Mouse (Mus musculus) spleen, adult 2 months (tissue): ENCODE data around the gene Ajuba.

Source experiments
- CTCF ChIP-seq: fragments of 200-500 bp; IDR thresholded peaks from 2 replicates; pipeline ENCODE4 v1.5.1; 2011; ENCODE audit warnings: mild to moderate bottlenecking, inconsistent platforms; ENCODE audit not compliant: insufficient read depth, insufficient read length, insufficient replicate concordance; ENCODE audit errors: extremely low read depth
- POLR2A ChIP-seq: fragments of 200-500 bp; IDR thresholded peaks from 2 replicates; pipeline ENCODE4 v1.6.1; 2011; ENCODE audit warnings: low read depth, low read length, inconsistent platforms

DNA sequence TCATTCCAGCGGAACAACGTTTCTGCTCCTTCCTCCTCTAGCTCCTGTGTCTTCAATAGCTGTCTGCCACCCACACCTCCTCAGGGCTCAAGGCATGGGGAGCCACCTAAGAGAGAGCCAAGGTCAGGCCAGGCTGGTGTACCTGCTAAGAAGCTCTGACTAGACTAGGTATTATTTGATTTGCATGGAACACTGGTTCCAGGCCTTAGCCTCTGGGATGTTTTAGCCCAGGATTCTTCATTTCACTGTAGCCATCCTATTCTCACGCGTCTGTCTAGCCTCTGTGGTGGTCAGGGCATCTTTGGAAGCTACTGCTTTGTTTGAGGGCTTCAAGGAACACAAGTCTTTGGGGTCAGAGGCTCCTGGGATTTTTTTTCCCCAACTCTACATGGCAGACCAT, 5.2 kb downstream of the Ajuba start:
- TF ChIP-seq CTCF (no peak), POLR2A (no peak)
